Mouse (Mus musculus) T-helper 2 cell (primary cell): ENCODE data around the gene Ccdc174.

ENCODE experiments used
- in situ Hi-C: fragments of 300-600 bp; cut with MboI, MseI; formaldehyde crosslinking; loops from one replicate; pipeline ENCODE4 v1.15.1; 2025; ENCODE audit warnings: high pct_unique_total_duplicates

Ccdc174 gene

GRCm38 (mm10) chr6:91877885-91878651, at the start of gene Ccdc174:
Ccdc174 (plus strand) TSS chr6:91878053.
- in situ Hi-C loops = no loop called here

GRCm38 (mm10) chr6:91832863-91833440, 44.9 kb upstream of the Ccdc174 start:
- in situ Hi-C loops = no loop called here

- in situ Hi-C loops = no loop called here
Observed at GRCm38 (mm10) chr6:91839010-91839871, 38.6 kb upstream of the Ccdc174 start.

GRCm38 (mm10) chr6:91842897-91843627, 34.8 kb upstream of the Ccdc174 start:
- in situ Hi-C loops = no loop called here

- in situ Hi-C loops = no loop called here
Observed at GRCm38 (mm10) chr6:91843628-91844153, 34.2 kb upstream of the Ccdc174 start.

- in situ Hi-C loops = no loop called here
Observed at GRCm38 (mm10) chr6:91852550-91852949, 25.3 kb upstream of the Ccdc174 start.

- in situ Hi-C loops = no loop called here
Observed at GRCm38 (mm10) chr6:91858339-91858738, 19.5 kb upstream of the Ccdc174 start.

- in situ Hi-C loops = no loop called here
Observed at GRCm38 (mm10) chr6:91862848-91863247, 15.0 kb upstream of the Ccdc174 start.

- in situ Hi-C loops = no loop called here
Observed at GRCm38 (mm10) chr6:91864595-91864994, 13.3 kb upstream of the Ccdc174 start.

GRCm38 (mm10) chr6:91865601-91866000, 12.3 kb upstream of the Ccdc174 start:
- in situ Hi-C loops = no loop called here

GRCm38 (mm10) chr6:91868091-91868490, 9.8 kb upstream of the Ccdc174 start:
- in situ Hi-C loops = no loop called here

GRCm38 (mm10) chr6:91872781-91873180, 5.1 kb upstream of the Ccdc174 start:
- in situ Hi-C loops = no loop called here

- in situ Hi-C loops = no loop called here
Observed at GRCm38 (mm10) chr6:91883859-91884258, 6.0 kb downstream of the Ccdc174 start.

GRCm38 (mm10) chr6:91889255-91889906, 11.5 kb downstream of the Ccdc174 start:
- in situ Hi-C loops = no loop called here

- in situ Hi-C loops = no loop called here
Observed at GRCm38 (mm10) chr6:91890615-91891014, 12.8 kb downstream of the Ccdc174 start.

- in situ Hi-C loops = no loop called here
Observed at GRCm38 (mm10) chr6:91891776-91892175, 13.9 kb downstream of the Ccdc174 start.

GRCm38 (mm10) chr6:91896783-91897182, 18.9 kb downstream of the Ccdc174 start:
- in situ Hi-C loops = loop anchor here (5.0 kb wide), 1 partner anchor 286 kb away; the partner anchor contains the start of gene Mrps25

- in situ Hi-C loops = loop anchor here (5.0 kb wide), 1 partner anchor 166 kb away; no protein-coding TSS in a partner anchor
Observed at GRCm38 (mm10) chr6:91901505-91901904, 23.7 kb downstream of the Ccdc174 start.

GRCm38 (mm10) chr6:91902509-91902908, 24.7 kb downstream of the Ccdc174 start, which contains the start of gene 4930590J08Rik:
4930590J08Rik (plus strand) TSS chr6:91902809.
- in situ Hi-C loops = loop anchor here (5.0 kb wide), 1 partner anchor 165 kb away; no protein-coding TSS in a partner anchor

- in situ Hi-C loops = no loop called here
Observed at GRCm38 (mm10) chr6:91914011-91914410, 36.2 kb downstream of the Ccdc174 start.
